12 mouse cellular contexts compared by ENCODE assay signal in the genomic region with DNA sequence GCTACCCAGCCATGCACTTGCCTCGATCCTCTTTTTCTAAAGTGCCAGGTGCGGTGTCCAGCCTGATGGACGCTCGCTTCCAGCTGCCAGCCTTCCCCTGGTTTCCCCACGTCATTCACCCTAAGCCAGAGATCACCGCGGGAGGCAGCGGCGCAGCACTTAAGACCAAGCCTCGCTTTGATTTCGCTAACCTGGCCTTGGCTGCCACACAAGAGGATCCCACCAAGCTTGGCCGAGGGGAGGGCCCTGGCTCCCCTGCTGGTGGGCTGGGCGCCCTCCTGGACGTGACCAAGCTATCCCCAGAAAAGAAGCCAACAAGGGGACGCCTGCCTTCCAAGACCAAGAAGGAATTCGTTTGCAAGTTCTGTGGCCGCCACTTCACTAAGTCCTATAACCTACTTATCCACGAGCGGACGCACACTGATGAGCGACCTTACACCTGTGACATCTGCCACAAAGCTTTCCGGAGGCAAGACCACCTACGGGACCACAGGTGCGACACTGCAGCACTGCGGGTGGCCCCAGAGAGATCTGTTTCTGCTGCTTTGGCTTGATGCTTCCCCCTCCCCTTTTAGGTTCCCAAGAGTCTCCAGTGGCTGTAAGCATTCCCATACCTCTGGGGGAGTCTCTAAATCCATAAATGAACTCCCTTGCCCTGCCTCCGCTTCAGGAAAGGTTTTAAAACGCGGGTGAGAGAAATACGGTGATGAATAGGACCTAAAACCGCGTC. TPM values are rescaled to one million over a fixed set of nuclear protein-coding genes. Genes with fewer than 3 reads are reported as not detected.
DNase-seq lines count a peak whose midpoint lies in the region; ATAC-seq and TF ChIP-seq lines count a peak whose summit lies in the region.
"Had no signal": no experiment of that assay in that cellular context is flagged by ENCODE, and none has a peak within 500 bp of the region (broad histone marks: within the 10 kb centered on the region; RNA-seq: fewer than 3 reads in every experiment).

No protein-coding gene starts in this region.

- H3K4me1 ChIP-seq in heart, embryonic 16.5 days (ENCODE audit: control insufficient read depth, insufficient read depth, low read length), result peaks cover 4% of the 10 kb centered on the region; the same call in 1 of the 2 replicates
- peaks cover 8% of the 10 kb centered on the region; the same call in 1 of the 2 replicates for H3K4me1 ChIP-seq in midbrain, embryonic 14.5 days (ENCODE audit: control insufficient read depth, insufficient read depth, low read length)
- H3K4me1 ChIP-seq in midbrain, embryonic 16.5 days (ENCODE audit: control insufficient read depth, insufficient read depth, low read length), result peaks cover 19% of the 10 kb centered on the region; the same call in 1 of the 2 replicates
- peaks cover 8% of the 10 kb centered on the region for H3K4me1 ChIP-seq in embryonic fibroblast, embryonic 13.5 days (ENCODE audit: control insufficient read depth, insufficient read depth, low read length)
- peaks cover 3% of the 10 kb centered on the region; the same call in 1 of the 2 replicates for H3K4me1 ChIP-seq in stomach, embryonic 16.5 days (ENCODE audit: control insufficient read depth, insufficient read depth, low read length)

- ATAC-seq in heart, embryonic 16.5 days (replicated peaks; ENCODE audit: extremely low read depth, insufficient read depth, low FRiP score), result no peak
- ATAC-seq in midbrain, embryonic 14.5 days (ENCODE audit: low FRiP score, low TSS enrichment), result no peak
- ATAC-seq in midbrain, embryonic 16.5 days, result no peak
- ATAC-seq in stomach, embryonic 16.5 days (ENCODE audit: insufficient read depth, low FRiP score), result no peak

- H3K9me3 ChIP-seq in heart, embryonic 16.5 days (replicated peaks; ENCODE audit: control insufficient read depth, low read length), result no peaks in the 10 kb centered on the region
- no peaks in the 10 kb centered on the region for H3K9me3 ChIP-seq in midbrain, embryonic 14.5 days (ENCODE audit: control insufficient read depth, low read length)
- H3K9me3 ChIP-seq in midbrain, embryonic 16.5 days (replicated peaks; ENCODE audit: control insufficient read depth, low read length, poor library complexity, severe bottlenecking), result no peaks in the 10 kb centered on the region
- no peaks in the 10 kb centered on the region for H3K9me3 ChIP-seq in stomach, embryonic 16.5 days (replicated peaks; ENCODE audit: control insufficient read depth, low read length)
- H3K9me3 ChIP-seq: forebrain, embryonic 12.5 days had no signal

- H3K4me3 ChIP-seq in heart, embryonic 16.5 days (ENCODE audit: low read length), result no peak overlapping the region
- H3K4me3 ChIP-seq in midbrain, embryonic 14.5 days (replicated peaks; ENCODE audit: low read depth, low read length), result no peak overlapping the region
- H3K4me3 ChIP-seq in midbrain, embryonic 16.5 days (ENCODE audit: low read depth, low read length), result no peak overlapping the region; the same call in 1 of the 2 replicates
- H3K4me3 ChIP-seq in embryonic fibroblast, embryonic 13.5 days (ENCODE audit: insufficient read depth, low read length), result peak overlapping the region; percentile 25; the same call in 1 of the 2 replicates
- H3K4me3 ChIP-seq in stomach, embryonic 16.5 days (replicated peaks; ENCODE audit: low read length), result peak overlapping the region; percentile 32
- H3K4me3 ChIP-seq: forebrain, embryonic 12.5 days; layer of hippocampus, adult 2 months had no signal

- H3K4me2 ChIP-seq in heart, embryonic 16.5 days (ENCODE audit: low read depth, low read length), result 0 out of 2 replicates have a peak overlapping the region, but pooled peaks have one; percentile 4
- no peak overlapping the region for H3K4me2 ChIP-seq in midbrain, embryonic 14.5 days (ENCODE audit: low read length)
- H3K4me2 ChIP-seq in midbrain, embryonic 16.5 days (ENCODE audit: low read length), result no peak overlapping the region
- H3K4me2 ChIP-seq in stomach, embryonic 16.5 days (ENCODE audit: low read depth, low read length), result peak overlapping the region; percentile 57
- H3K4me2 ChIP-seq: forebrain, embryonic 12.5 days had no signal

- DNase-seq in heart, postnatal 10 days, result no peak
- peak; percentile 38 for DNase-seq in midbrain, embryonic 14.5 days
- DNase-seq in adrenal gland, postnatal 36 days, result no peak
- DNase-seq: adrenal gland, adult 8-10 months; cerebellum, adult 8-10 months; liver had no signal

- TF ChIP-seq CTCF in embryonic fibroblast, embryonic 13.5 days (IDR thresholded peaks at IDR 0.05; ENCODE audit: borderline replicate concordance, insufficient read depth, low read length), result no peak

- no peak overlapping the region for H3K27ac ChIP-seq in heart, embryonic 16.5 days (ENCODE audit: low read length)
- H3K27ac ChIP-seq in midbrain, embryonic 14.5 days (replicated peaks; ENCODE audit: low read depth, low read length), result no peak overlapping the region
- no peak overlapping the region for H3K27ac ChIP-seq in midbrain, embryonic 16.5 days (ENCODE audit: low read length)
- no peak overlapping the region for H3K27ac ChIP-seq in embryonic fibroblast, embryonic 13.5 days (ENCODE audit: insufficient read depth, low read length)
- no peak overlapping the region for H3K27ac ChIP-seq in stomach, embryonic 16.5 days (ENCODE audit: low read length)
- H3K27ac ChIP-seq: forebrain, embryonic 12.5 days; layer of hippocampus, adult 2 months had no signal

- intact Hi-C loops in heart, postnatal 10 days (cut with DNase I), result loop anchor here (10.0 kb wide), 2 partner anchors 225 to 905 kb away; a partner anchor contains a TSS

- 12% methylated on average over 31 of the region's 31 CpGs for WGBS in heart, embryonic 16.5 days
- 1% methylated on average over 31 of the region's 31 CpGs for WGBS in midbrain, embryonic 14.5 days
- under 1% methylated on average over 31 of the region's 31 CpGs for WGBS in midbrain, embryonic 16.5 days
- WGBS in stomach, embryonic 16.5 days, result 21% methylated on average over 31 of the region's 31 CpGs

- H3K27me3 ChIP-seq in heart, embryonic 16.5 days (ENCODE audit: control insufficient read depth, insufficient read depth, low read length), result peaks cover 81% of the 10 kb centered on the region
- peaks cover 98% of the 10 kb centered on the region for H3K27me3 ChIP-seq in midbrain, embryonic 14.5 days (ENCODE audit: control insufficient read depth, insufficient read depth, low read length)
- peaks cover 66% of the 10 kb centered on the region for H3K27me3 ChIP-seq in midbrain, embryonic 16.5 days (ENCODE audit: control insufficient read depth, insufficient read depth, low read depth, low read length)
- H3K27me3 ChIP-seq in stomach, embryonic 16.5 days (ENCODE audit: control insufficient read depth, insufficient read depth, low read length), result peaks cover 28% of the 10 kb centered on the region

- no peak overlapping the region for H3K9ac ChIP-seq in heart, embryonic 16.5 days (ENCODE audit: low read length)
- no peak overlapping the region for H3K9ac ChIP-seq in midbrain, embryonic 14.5 days (replicated peaks; ENCODE audit: low read length)
- H3K9ac ChIP-seq in midbrain, embryonic 16.5 days (ENCODE audit: low read depth, low read length), result no peak overlapping the region
- peak overlapping the region; percentile 38; the same call in 1 of the 2 replicates for H3K9ac ChIP-seq in stomach, embryonic 16.5 days (ENCODE audit: low read length)
- H3K9ac ChIP-seq: forebrain, embryonic 12.5 days had no signal

- H3K36me3 ChIP-seq in heart, embryonic 16.5 days (ENCODE audit: control insufficient read depth, insufficient read depth), result no peaks in the 10 kb centered on the region
- H3K36me3 ChIP-seq in midbrain, embryonic 14.5 days (ENCODE audit: control insufficient read depth, insufficient read depth, low read length), result no peaks in the 10 kb centered on the region
- no peaks in the 10 kb centered on the region for H3K36me3 ChIP-seq in midbrain, embryonic 16.5 days (ENCODE audit: control insufficient read depth, insufficient read depth, low read length)
- H3K36me3 ChIP-seq in stomach, embryonic 16.5 days (ENCODE audit: control insufficient read depth, insufficient read depth, low read length), result no peaks in the 10 kb centered on the region
- H3K36me3 ChIP-seq: forebrain, embryonic 12.5 days had no signal

- no peak for TF ChIP-seq POLR2A in embryonic fibroblast, embryonic 13.5 days (IDR thresholded peaks at IDR 0.05; ENCODE audit: low read depth, low read length)

RNA-seq across cellular contexts. Expression of a gene that starts 9.6 kb away (rescaled TPM):
- 10.4 and 10.8 TPM in 2 replicates for polyA plus RNA-seq in heart, embryonic 16.5 days (2015; fragmentation: Nextera tagmentation; extraction: Ambion mirVana)
- 10 to 100 TPM in 1 of 2 experiments, 1 to 10 TPM in 1; 8.9 to 11.3 TPM for total RNA-seq in heart, postnatal 10 days (2021)
- 0.42 and 8.2 TPM in 2 replicates for polyA plus RNA-seq in midbrain, embryonic 14.5 days (2014; fragmentation: Nextera tagmentation; extraction: Ambion mirVana)
- 5.8 and 7.8 TPM in 2 replicates for polyA plus RNA-seq in midbrain, embryonic 16.5 days (2015; fragmentation: Nextera tagmentation; extraction: Ambion mirVana)
- polyA plus RNA-seq in embryonic fibroblast, embryonic 13.5 days (2011; ENCODE audit: insufficient read length, low read depth, missing spikeins), result 27.0 and 44.7 TPM in 2 replicates
- polyA plus RNA-seq in stomach, embryonic 16.5 days (2015; fragmentation: Nextera tagmentation; extraction: Ambion mirVana), result 37.6 and 39.8 TPM in 2 replicates
- total RNA-seq in adrenal gland, postnatal 36 days (2021), result 1 to 10 TPM; 2.3 to 3.7 TPM

Comparison
In these comparisons a context has a peak if more than half of its experiments do, and no peak if none do; other contexts are left out.
1. H3K4me2 ChIP-seq: peak in heart, embryonic 16.5 days (single experiment) and stomach, embryonic 16.5 days (single experiment); none in midbrain, embryonic 14.5 days (single experiment) and midbrain, embryonic 16.5 days (single experiment).
2. H3K4me3 ChIP-seq: peak in embryonic fibroblast, embryonic 13.5 days (single experiment) and stomach, embryonic 16.5 days (single experiment); none in heart, embryonic 16.5 days (single experiment), midbrain, embryonic 14.5 days (single experiment) and midbrain, embryonic 16.5 days (single experiment).